Mouse (Mus musculus) myocyte (in vitro differentiated cells): Measurements from ENCODE around the gene Gpr152. TPM values are rescaled to one million over a fixed set of nuclear protein-coding genes. Genes with fewer than 3 reads are reported as not detected.

Experiments used
- H3K27me3 ChIP-seq: one replicate; pipeline ENCODE4 v1.6.1; 2011; ENCODE audit not compliant: control insufficient read depth, insufficient read depth, insufficient read length
- H3K36me3 ChIP-seq: one replicate; pipeline ENCODE4 v1.6.1; 2011; ENCODE audit not compliant: control insufficient read depth, insufficient read depth
- H3K4me2 ChIP-seq: one replicate; pipeline ENCODE4 v1.6.1; 2011; ENCODE audit warnings: low read depth, control low read depth
- H3K4me3 ChIP-seq: one replicate; pipeline ENCODE4 v1.5.1; 2011; ENCODE audit warnings: mild to moderate bottlenecking, control low read depth, moderate library complexity
- H3K79me2 ChIP-seq: one replicate; pipeline ENCODE4 v1.6.1; 2011; ENCODE audit not compliant: control insufficient read depth, insufficient read depth
- H3ac ChIP-seq: one replicate; pipeline ENCODE4 v1.6.1; 2011; ENCODE audit not compliant: control insufficient read depth, insufficient read length
- CEBPB ChIP-seq: IDR thresholded peaks from 2 replicates; pipeline ENCODE4 v1.6.1; 2011; ENCODE audit warnings: mild to moderate bottlenecking, moderate library complexity; ENCODE audit not compliant: poor library complexity, insufficient read depth, severe bottlenecking
- E2F4 ChIP-seq: IDR thresholded peaks from one replicate; pipeline ENCODE4 v1.6.1; 2011; ENCODE audit warnings: mild to moderate bottlenecking, control low read depth, moderate library complexity; ENCODE audit not compliant: insufficient read depth
- MAX ChIP-seq: IDR thresholded peaks from one replicate; pipeline ENCODE4 v1.6.1; 2011; ENCODE audit warnings: low read depth, mild to moderate bottlenecking, control low read depth
- MYOD1 ChIP-seq, 3 experiments: IDR thresholded peaks; one replicate each; pipeline ENCODE4 v1.6.1; 2011; ENCODE audit warnings: control low read depth in 2 of 3, low read depth in 2 of 3, mild to moderate bottlenecking in 2 of 3, moderate library complexity in 1 of 3; ENCODE audit not compliant: insufficient read length in 2 of 3, control insufficient read depth in 1 of 3
- MYOG ChIP-seq, 3 experiments: IDR thresholded peaks; one replicate each; pipeline ENCODE4 v1.6.1; 2011; ENCODE audit warnings: control low read depth in 2 of 3, low read depth in 2 of 3, mild to moderate bottlenecking in 2 of 3; ENCODE audit not compliant: insufficient read length in 2 of 3, control insufficient read depth in 1 of 3, insufficient read depth in 1 of 3
- POLR2A ChIP-seq: IDR thresholded peaks from one replicate; pipeline ENCODE4 v1.6.1; 2011; ENCODE audit warnings: low read depth, mild to moderate bottlenecking, control low read depth, moderate library complexity; ENCODE audit not compliant: insufficient read length
- POLR2AphosphoS2 ChIP-seq: IDR thresholded peaks from one replicate; pipeline ENCODE4 v1.6.1; 2011; ENCODE audit warnings: low read depth, control low read depth; ENCODE audit not compliant: insufficient read length
- REST ChIP-seq: IDR thresholded peaks from one replicate; pipeline ENCODE4 v1.6.1; 2011; ENCODE audit warnings: mild to moderate bottlenecking, control low read depth, moderate library complexity; ENCODE audit not compliant: insufficient read depth, insufficient read length
- SRF ChIP-seq: IDR thresholded peaks from one replicate; pipeline ENCODE4 v1.6.1; 2011; ENCODE audit warnings: low read depth; ENCODE audit not compliant: control insufficient read depth, insufficient read length
- TCF12 ChIP-seq: IDR thresholded peaks from one replicate; pipeline ENCODE4 v1.6.1; 2011; ENCODE audit warnings: mild to moderate bottlenecking, control low read depth; ENCODE audit not compliant: poor library complexity, insufficient read depth, severe bottlenecking
- TCF3 ChIP-seq: IDR thresholded peaks from one replicate; pipeline ENCODE4 v1.6.1; 2011; ENCODE audit warnings: low read depth, control low read depth; ENCODE audit not compliant: insufficient read length
- USF1 ChIP-seq: IDR thresholded peaks from one replicate; pipeline ENCODE4 v1.6.1; 2011; ENCODE audit warnings: low read depth, mild to moderate bottlenecking, control low read depth, moderate library complexity
- polyA plus RNA-seq: library from polyadenylated mRNA; unstranded; fragments of >200 nt; fragmentation: generic; extraction: Trizol; gene quantifications from one replicate; pipeline ENCODE4 v1.2.1, GENCODE M21; 2012; ENCODE audit warnings: missing spikeins

The Gpr152 gene
- polyA plus RNA-seq, 1 experiment: not detected

DNA sequence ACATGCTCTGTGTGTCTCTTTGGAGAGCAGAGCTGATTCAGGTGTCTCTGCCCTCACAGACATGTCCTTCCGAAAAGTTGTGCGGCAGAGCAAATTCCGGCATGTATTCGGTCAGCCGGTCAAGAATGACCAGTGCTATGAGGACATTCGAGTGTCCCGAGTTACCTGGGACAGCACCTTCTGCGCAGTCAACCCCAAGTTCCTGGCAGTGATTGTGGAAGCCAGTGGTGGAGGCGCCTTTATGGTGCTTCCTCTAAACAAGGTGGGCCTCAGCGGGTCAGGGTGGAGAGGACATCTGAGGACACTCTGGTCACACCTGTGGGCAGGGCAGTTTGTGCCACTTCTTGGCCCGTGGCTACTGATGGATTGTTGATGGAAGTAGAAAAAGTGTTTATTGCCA lies 9.7 kb downstream of the Gpr152 start:
- no peak for TF ChIP-seq CEBPB
- TF ChIP-seq SRF: no peak
- TF ChIP-seq MYOD1 (IDR thresholded peaks at IDR 0.05; ENCODE audit: control insufficient read depth in 1 of 3, insufficient read length in 2 of 3, low read depth in 2 of 3): no peak
- TF ChIP-seq TCF3: no peak
- no peak for TF ChIP-seq REST
- no peak for TF ChIP-seq USF1
- TF ChIP-seq POLR2A: no peak
- Histone ChIP-seq H3K36me3 (peaks cover 11% of the 10 kb centered on the region), H3K79me2 (peaks cover 15% of the 10 kb centered on the region), H3K4me2 (peak overlapping the region; percentile 82), H3ac (no peak overlapping the region), H3K4me3 (peak overlapping the region; percentile 57), H3K27me3 (no peaks in the 10 kb centered on the region)

DNA sequence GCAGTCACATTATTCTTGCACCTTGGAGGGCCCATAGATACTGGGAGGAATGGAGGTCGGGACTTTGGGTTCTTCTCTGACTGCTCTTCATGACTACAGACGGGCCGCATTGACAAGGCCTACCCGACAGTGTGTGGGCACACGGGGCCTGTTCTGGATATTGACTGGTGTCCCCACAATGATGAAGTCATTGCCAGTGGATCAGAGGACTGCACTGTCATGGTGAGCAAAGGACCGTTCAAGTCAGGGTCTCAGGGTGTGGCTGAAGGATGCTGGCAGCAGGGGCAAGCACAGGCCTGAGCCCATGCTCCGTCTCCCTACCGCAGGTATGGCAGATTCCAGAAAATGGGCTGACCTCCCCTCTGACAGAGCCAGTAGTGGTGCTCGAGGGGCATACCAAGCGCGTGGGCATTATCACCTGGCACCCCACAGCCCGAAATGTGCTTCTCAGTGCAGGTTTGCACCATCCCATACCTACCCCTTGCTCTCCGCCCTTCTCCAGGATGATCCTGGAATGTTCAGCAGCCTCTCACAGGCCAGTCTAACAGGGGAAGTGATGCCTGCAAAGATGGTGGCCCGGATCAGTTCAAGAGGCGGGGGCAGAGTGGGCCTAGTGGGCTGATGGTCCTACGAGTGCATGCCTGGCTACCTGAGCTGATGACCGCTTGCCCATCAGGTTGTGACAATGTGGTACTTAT lies 10.3 kb downstream of the Gpr152 start:
- H3ac ChIP-seq: no peak overlapping the region
- TF ChIP-seq POLR2A (peak; percentile 11), CEBPB (no peak)
- H3K27me3 ChIP-seq: no peaks in the 10 kb centered on the region
- H3K4me2 ChIP-seq: peak overlapping the region; percentile 82
- peak overlapping the region; percentile 57 for H3K4me3 ChIP-seq
- H3K79me2 ChIP-seq: peaks cover 15% of the 10 kb centered on the region
- H3K36me3 ChIP-seq: peaks cover 11% of the 10 kb centered on the region

DNA sequence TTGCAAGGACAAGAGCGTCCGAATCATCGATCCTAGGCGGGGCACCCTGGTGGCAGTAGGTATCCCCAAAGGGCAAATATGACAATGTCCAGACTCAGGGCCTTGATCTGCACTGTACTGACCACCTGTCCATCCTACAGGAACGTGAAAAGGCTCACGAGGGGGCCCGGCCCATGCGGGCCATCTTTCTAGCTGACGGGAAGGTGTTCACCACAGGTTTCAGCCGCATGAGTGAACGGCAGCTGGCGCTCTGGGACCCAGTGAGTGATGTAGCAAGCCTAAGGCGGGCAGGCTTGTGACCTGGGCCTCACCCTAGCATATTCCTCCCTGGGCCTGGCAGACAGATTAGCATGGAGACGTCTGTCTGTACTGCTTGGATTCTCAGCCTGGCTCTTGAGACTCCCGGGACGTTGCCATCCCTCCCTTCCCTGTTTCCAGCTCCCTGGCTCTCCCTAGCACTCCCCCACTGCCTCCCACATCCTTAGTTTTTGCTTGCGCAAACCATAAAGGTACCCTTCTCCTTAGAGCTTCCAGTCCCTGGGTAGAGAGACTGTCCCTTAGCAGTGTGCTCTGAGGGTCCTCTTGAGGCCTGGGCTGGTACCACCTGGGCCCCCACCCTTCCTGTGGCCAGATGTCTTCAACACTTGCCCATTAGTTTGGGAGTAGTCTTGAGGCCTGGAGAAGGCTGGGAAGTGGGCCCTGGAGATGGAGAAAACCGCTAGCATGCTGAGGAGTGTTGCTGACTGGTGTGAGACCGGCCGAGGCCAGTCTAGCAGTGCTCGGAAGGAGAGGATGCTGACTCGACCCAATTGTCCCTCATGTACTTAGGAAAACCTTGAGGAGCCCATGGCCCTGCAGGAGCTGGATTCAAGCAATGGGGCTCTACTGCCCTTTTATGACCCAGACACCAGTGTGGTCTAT lies 11.2 kb downstream of the Gpr152 start:
- Histone ChIP-seq H3K4me3 (no peak overlapping the region), H3K4me2 (no peak overlapping the region), H3K36me3 (peaks cover 11% of the 10 kb centered on the region), H3K27me3 (no peaks in the 10 kb centered on the region), H3K79me2 (peaks cover 15% of the 10 kb centered on the region), H3ac (no peak overlapping the region)
- TF ChIP-seq TCF12: no peak
- TF ChIP-seq MYOG (IDR thresholded peaks at IDR 0.05; ENCODE audit: control insufficient read depth in 1 of 3, insufficient read depth in 1 of 3, insufficient read length in 2 of 3, low read depth in 2 of 3): no peak
- TF ChIP-seq POLR2A: no peak
- TF ChIP-seq REST: no peak
- TF ChIP-seq MAX: no peak
- no peak for TF ChIP-seq TCF3
- no peak for TF ChIP-seq USF1
- TF ChIP-seq CEBPB: no peak
- no peak for TF ChIP-seq MYOD1 (IDR thresholded peaks at IDR 0.05; ENCODE audit: control insufficient read depth in 1 of 3, insufficient read length in 2 of 3, low read depth in 2 of 3)
- TF ChIP-seq POLR2AphosphoS2: no peak
- no peak for TF ChIP-seq SRF
- TF ChIP-seq E2F4: no peak

DNA sequence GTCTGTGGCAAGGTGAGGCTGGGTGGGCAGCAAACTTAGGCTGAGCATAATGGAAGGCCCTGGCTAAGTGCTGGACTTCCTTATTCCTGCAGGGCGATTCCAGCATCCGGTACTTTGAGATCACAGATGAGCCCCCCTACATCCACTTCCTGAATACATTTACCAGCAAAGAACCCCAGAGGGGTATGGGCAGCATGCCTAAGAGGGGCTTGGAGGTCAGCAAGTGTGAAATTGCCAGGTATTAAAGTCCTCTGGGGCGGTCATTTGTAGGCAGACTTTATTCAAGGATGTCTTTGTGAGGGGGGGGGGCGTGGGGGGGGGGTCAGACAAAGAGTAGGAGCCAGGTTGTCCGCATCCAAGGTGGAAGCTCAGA lies 11.9 kb downstream of the Gpr152 start:
- H3K27me3 ChIP-seq: no peaks in the 10 kb centered on the region
- no peak overlapping the region for H3K4me3 ChIP-seq
- no peak overlapping the region for H3K4me2 ChIP-seq
- no peak for TF ChIP-seq MAX
- TF ChIP-seq MYOG (IDR thresholded peaks at IDR 0.05; ENCODE audit: control insufficient read depth in 1 of 3, insufficient read depth in 1 of 3, insufficient read length in 2 of 3, low read depth in 2 of 3): no peak
- H3K36me3 ChIP-seq: peaks cover 11% of the 10 kb centered on the region
- no peak overlapping the region for H3ac ChIP-seq
- peaks cover 15% of the 10 kb centered on the region for H3K79me2 ChIP-seq

DNA sequence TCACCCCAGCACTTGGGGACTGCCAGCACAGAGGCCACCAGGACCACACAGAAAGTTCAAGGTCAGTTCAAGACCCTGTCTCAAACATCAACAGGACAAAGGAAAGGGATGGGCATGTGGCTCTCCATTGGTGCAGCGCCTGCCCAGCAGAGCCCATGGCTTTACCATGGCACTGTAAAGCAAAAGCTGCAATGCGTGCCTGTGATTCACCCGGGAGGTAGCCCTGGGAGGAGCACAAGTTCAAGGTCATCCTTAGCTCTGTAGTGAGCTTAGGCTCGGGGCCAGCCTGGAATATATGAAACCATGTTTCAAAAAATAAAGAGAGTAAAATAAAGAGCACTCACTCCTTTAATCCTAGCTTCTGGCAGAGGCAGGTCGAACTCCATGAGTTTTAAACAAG lies 12.3 kb downstream of the Gpr152 start:
- H3K79me2 ChIP-seq: peaks cover 15% of the 10 kb centered on the region
- H3ac ChIP-seq: no peak overlapping the region
- H3K4me2 ChIP-seq: no peak overlapping the region
- peaks cover 11% of the 10 kb centered on the region for H3K36me3 ChIP-seq
- no peaks in the 10 kb centered on the region for H3K27me3 ChIP-seq
- TF ChIP-seq SRF: no peak
- no peak for TF ChIP-seq TCF3
- TF ChIP-seq MYOG (IDR thresholded peaks at IDR 0.05; ENCODE audit: control insufficient read depth in 1 of 3, insufficient read depth in 1 of 3, insufficient read length in 2 of 3, low read depth in 2 of 3): no peak
- TF ChIP-seq MAX: no peak
- no peak for TF ChIP-seq E2F4
- no peak for TF ChIP-seq MYOD1 (IDR thresholded peaks at IDR 0.05; ENCODE audit: control insufficient read depth in 1 of 3, insufficient read length in 2 of 3, low read depth in 2 of 3)
- TF ChIP-seq REST: no peak
- no peak for TF ChIP-seq POLR2A
- TF ChIP-seq POLR2AphosphoS2: no peak
- no peak for TF ChIP-seq CEBPB
- no peak overlapping the region for H3K4me3 ChIP-seq
